Mouse (Mus musculus): ENCODE results near the gene Tbcb. TPM values are rescaled to one million over a fixed set of nuclear protein-coding genes. Genes with fewer than 3 reads are reported as not detected.
A peak's percentile ranks its signal among the peaks of the same experiment; 100 is the strongest.
"Not testable (repeated sequence)": the region's sequence is repeated elsewhere in the genome, so short reads cannot be mapped to it uniquely, and the experiment has no call there.

Tbcb gene
- polyA plus RNA-seq, 1 experiment, result 67.8 TPM

GRCm38 (mm10) chr7:30220008-30220356 is 12.1 kb downstream of the Tbcb start:
- H3K4me3 ChIP-seq (replicated peaks; ENCODE audit: control insufficient read depth, low read depth, low read length), result peak overlapping the region; percentile 16
- TF ChIP-seq CTCF (IDR thresholded peaks at IDR 0.05; ENCODE audit: control insufficient read depth, insufficient read depth, low read length) (no peak), POLR2A (IDR thresholded peaks at IDR 0.05; ENCODE audit: borderline replicate concordance, control insufficient read depth, low read depth, low read length) (no peak)
- peak overlapping the region; percentile 30; the same call in 1 of the 2 replicates for H3K27ac ChIP-seq (ENCODE audit: control insufficient read depth, insufficient read depth, low read depth, low read length, poor library complexity)
- 7% methylated on average over 11 of the region's 11 CpGs for WGBS
- peaks cover 3% of the 10 kb centered on the region; the same call in 1 of the 2 replicates for H3K4me1 ChIP-seq (ENCODE audit: control insufficient read depth, insufficient read depth, low read length)

- WGBS, result 1% methylated on average over 16 of the region's 16 CpGs
- peaks cover 3% of the 10 kb centered on the region; the same call in 1 of the 2 replicates for H3K4me1 ChIP-seq (ENCODE audit: control insufficient read depth, insufficient read depth, low read length)
- H3K27ac ChIP-seq (ENCODE audit: control insufficient read depth, insufficient read depth, low read depth, low read length, poor library complexity), result peak overlapping the region; percentile 30
- TF ChIP-seq CTCF (IDR thresholded peaks at IDR 0.05; ENCODE audit: control insufficient read depth, insufficient read depth, low read length) (no peak), POLR2A (IDR thresholded peaks at IDR 0.05; ENCODE audit: borderline replicate concordance, control insufficient read depth, low read depth, low read length) (peak; percentile 41; the same call in 1 of the 2 replicates)
- peak overlapping the region; percentile 56 for H3K4me3 ChIP-seq (replicated peaks; ENCODE audit: control insufficient read depth, low read depth, low read length)
These were observed 12.6 kb downstream of the Tbcb start for GRCm38 (mm10) chr7:30219293-30220007.

- WGBS, result 86% methylated on average over 2 of the region's 2 CpGs
- no peak for TF ChIP-seq CTCF (IDR thresholded peaks at IDR 0.05; ENCODE audit: control insufficient read depth, insufficient read depth, low read length)
- no peak for TF ChIP-seq POLR2A (IDR thresholded peaks at IDR 0.05; ENCODE audit: borderline replicate concordance, control insufficient read depth, low read depth, low read length)
These were observed 14.8 kb downstream of the Tbcb start for GRCm38 (mm10) chr7:30217277-30217676.

GRCm38 (mm10) chr7:30216723-30217151 is 15.3 kb downstream of the Tbcb start:
- TF ChIP-seq POLR2A (IDR thresholded peaks at IDR 0.05; ENCODE audit: borderline replicate concordance, control insufficient read depth, low read depth, low read length), result 0 out of 2 replicates have a peak, but pooled peaks have one; percentile 17
- TF ChIP-seq CTCF (IDR thresholded peaks at IDR 0.05; ENCODE audit: control insufficient read depth, insufficient read depth, low read length), result peak; percentile 88
- no peak overlapping the region for H3K27ac ChIP-seq (ENCODE audit: control insufficient read depth, insufficient read depth, low read depth, low read length, poor library complexity)
- peaks cover 3% of the 10 kb centered on the region; the same call in 1 of the 2 replicates for H3K4me1 ChIP-seq (ENCODE audit: control insufficient read depth, insufficient read depth, low read length)
- 2% methylated on average over 16 of the region's 16 CpGs for WGBS
- H3K4me3 ChIP-seq (replicated peaks; ENCODE audit: control insufficient read depth, low read depth, low read length), result no peak overlapping the region

More at GRCm38 (mm10) chr7:30217277-30217676, 14.8 kb downstream of the Tbcb start:
- no peak overlapping the region for H3K4me3 ChIP-seq (replicated peaks; ENCODE audit: control insufficient read depth, low read depth, low read length)
- peaks cover 3% of the 10 kb centered on the region; the same call in 1 of the 2 replicates for H3K4me1 ChIP-seq (ENCODE audit: control insufficient read depth, insufficient read depth, low read length)
- H3K27ac ChIP-seq (ENCODE audit: control insufficient read depth, insufficient read depth, low read depth, low read length, poor library complexity), result no peak overlapping the region

- TF ChIP-seq POLR2A (IDR thresholded peaks at IDR 0.05; ENCODE audit: borderline replicate concordance, control insufficient read depth, low read depth, low read length), result no peak
- no peak for TF ChIP-seq CTCF (IDR thresholded peaks at IDR 0.05; ENCODE audit: control insufficient read depth, insufficient read depth, low read length)
- H3K4me3 ChIP-seq (replicated peaks; ENCODE audit: control insufficient read depth, low read depth, low read length), result no peak overlapping the region
- H3K27ac ChIP-seq (ENCODE audit: control insufficient read depth, insufficient read depth, low read depth, low read length, poor library complexity), result no peak overlapping the region
- H3K4me1 ChIP-seq (ENCODE audit: control insufficient read depth, insufficient read depth, low read length), result peaks cover 3% of the 10 kb centered on the region; the same call in 1 of the 2 replicates
- 77% methylated on average over 3 of the region's 3 CpGs for WGBS
These were observed 16.2 kb downstream of the Tbcb start for GRCm38 (mm10) chr7:30215875-30216274.

GRCm38 (mm10) chr7:30213881-30214280 is 18.2 kb downstream of the Tbcb start:
- H3K27ac ChIP-seq (ENCODE audit: control insufficient read depth, insufficient read depth, low read depth, low read length, poor library complexity), result no peak overlapping the region
- 80% methylated on average over 3 of the region's 3 CpGs for WGBS
- peaks cover under 1% of the 10 kb centered on the region; the same call in 1 of the 2 replicates for H3K4me1 ChIP-seq (ENCODE audit: control insufficient read depth, insufficient read depth, low read length)
- H3K4me3 ChIP-seq (replicated peaks; ENCODE audit: control insufficient read depth, low read depth, low read length), result no peak overlapping the region
- TF ChIP-seq CTCF (IDR thresholded peaks at IDR 0.05; ENCODE audit: control insufficient read depth, insufficient read depth, low read length) (no peak), POLR2A (IDR thresholded peaks at IDR 0.05; ENCODE audit: borderline replicate concordance, control insufficient read depth, low read depth, low read length) (no peak)

GRCm38 (mm10) chr7:30211025-30211424 is 21.0 kb downstream of the Tbcb start:
- Histone ChIP-seq H3K27ac (ENCODE audit: control insufficient read depth, insufficient read depth, low read depth, low read length, poor library complexity) (no peak overlapping the region), H3K4me1 (ENCODE audit: control insufficient read depth, insufficient read depth, low read length) (no peaks in the 10 kb centered on the region), H3K4me3 (replicated peaks; ENCODE audit: control insufficient read depth, low read depth, low read length) (no peak overlapping the region)
- 55% methylated on average over 4 of the region's 4 CpGs for WGBS
- TF ChIP-seq CTCF (IDR thresholded peaks at IDR 0.05; ENCODE audit: control insufficient read depth, insufficient read depth, low read length) (no peak), POLR2A (IDR thresholded peaks at IDR 0.05; ENCODE audit: borderline replicate concordance, control insufficient read depth, low read depth, low read length) (no peak)

GRCm38 (mm10) chr7:30206364-30206763 is 25.7 kb downstream of the Tbcb start:
- not testable (repeated sequence) for H3K4me1 ChIP-seq (ENCODE audit: control insufficient read depth, insufficient read depth, low read length); H3K27ac ChIP-seq (ENCODE audit: control insufficient read depth, insufficient read depth, low read depth, low read length, poor library complexity); H3K4me3 ChIP-seq (replicated peaks; ENCODE audit: control insufficient read depth, low read depth, low read length)
- 50% methylated on average over 5 of the region's 5 CpGs for WGBS
